Mouse (Mus musculus): ENCODE data around the gene Plbd2.

Plbd2 gene

DNA sequence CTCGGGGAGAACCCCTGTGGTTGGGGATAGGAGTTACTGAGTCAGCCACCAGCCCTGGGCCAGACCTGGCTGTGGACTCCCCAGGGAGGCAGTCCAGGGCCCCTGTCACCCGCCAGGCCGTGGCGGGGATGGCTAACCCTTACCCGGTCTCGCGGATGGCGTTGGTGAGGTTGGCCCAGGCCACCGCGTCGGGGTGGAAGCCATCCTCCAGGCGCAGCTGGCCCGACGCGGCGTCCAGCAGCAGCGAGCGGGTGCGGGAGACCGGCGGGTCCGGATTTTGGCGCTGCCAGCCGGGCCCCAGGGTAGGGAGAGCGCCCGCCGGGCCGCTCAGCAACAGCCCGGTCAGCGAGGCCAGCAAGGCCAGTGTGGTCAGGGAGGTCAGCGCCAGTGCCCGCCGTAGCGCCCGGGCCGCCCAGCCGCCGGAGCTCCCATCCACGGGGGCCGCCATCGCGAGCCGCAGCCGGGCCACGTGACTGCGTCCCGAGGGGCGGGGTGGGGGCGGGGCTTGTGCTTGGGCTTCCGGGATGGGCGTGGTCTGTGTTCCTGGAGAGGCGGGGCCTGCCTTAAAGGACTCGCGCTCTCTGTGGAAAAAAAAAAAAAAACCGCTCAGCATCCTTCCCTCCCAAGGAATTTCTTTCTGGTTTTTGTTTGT, at the start of gene Plbd2:
TSS of gene Plbd2 (minus strand) at position 482 of the 652 bp plus-strand sequence.
- DNase-seq (ENCODE audit: low spot score in 2 of 2) = peak in 1 of 2 experiments; percentile 70

DNA sequence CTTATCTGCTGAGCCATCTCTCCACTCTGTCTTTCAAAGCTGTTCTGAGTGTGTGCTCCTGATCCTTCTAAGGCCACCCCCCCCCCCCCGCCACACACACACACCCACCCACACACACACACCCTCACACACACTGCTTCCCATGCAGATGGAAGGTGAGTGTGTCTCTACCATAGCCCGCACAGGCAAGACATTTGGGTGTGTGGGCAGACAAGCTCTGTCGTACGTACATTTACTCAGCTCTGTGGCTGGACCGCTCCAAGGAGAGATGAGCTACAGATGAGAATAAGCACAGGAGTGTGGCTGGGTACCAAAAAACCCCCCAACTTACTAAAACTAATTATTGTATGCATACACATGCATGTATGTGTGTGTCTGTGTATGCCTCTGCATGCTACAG, 47.2 kb upstream of the Plbd2 start:
- no peak for DNase-seq (ENCODE audit: low spot score in 2 of 2)

DNA sequence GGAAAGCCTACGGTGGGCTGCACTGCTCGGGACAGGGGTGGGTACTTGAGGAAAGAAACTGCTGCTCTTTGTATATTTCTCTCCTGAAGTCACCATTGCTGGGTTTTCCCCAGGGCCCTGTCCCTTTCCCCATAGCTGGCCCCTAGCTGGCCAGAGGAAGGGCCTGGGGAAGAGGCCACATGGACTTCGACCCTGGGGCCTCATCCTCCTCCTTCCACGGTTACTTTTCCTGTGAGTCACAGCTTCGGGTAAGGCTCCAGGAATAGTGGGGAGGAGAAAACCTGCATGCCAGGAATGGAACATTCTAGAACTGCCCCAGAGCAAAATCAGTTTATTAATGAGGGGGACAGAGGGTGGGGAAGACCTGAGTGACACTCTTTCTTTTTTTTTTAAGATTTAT, 46.7 kb upstream of the Plbd2 start:
- DNase-seq (ENCODE audit: low spot score in 2 of 2) = no peak

DNA sequence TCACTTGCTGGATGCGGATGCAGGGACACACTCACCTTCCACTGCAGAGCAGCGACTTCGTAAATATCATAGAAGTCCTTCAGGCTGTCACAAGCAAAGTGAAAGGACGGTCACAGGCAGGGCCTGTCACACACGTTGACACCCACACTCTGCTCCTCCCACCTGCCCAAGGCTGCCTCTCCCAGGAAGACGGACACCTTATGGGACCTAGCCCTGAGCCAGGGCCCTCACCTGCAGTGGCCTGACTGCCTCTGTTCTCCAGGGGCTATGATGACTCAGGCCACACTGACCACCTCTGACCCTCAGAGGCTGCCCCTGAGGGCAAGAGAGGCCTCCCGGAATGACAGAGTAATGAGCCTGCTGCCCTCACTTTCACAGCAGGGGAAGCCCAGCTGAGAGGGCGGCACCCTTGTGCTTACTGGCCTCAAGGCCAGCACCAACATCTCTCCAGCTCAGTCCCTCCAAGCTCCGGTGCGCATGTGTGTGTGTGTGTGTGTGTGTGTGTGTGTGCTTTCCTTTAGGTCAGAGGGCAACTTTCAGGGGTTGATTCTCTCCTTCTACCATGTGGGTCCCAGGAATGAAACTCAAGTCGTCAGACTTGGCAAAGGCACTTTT, 44.9 kb upstream of the Plbd2 start:
- DNase-seq (ENCODE audit: low spot score in 2 of 2) = no peak

DNA sequence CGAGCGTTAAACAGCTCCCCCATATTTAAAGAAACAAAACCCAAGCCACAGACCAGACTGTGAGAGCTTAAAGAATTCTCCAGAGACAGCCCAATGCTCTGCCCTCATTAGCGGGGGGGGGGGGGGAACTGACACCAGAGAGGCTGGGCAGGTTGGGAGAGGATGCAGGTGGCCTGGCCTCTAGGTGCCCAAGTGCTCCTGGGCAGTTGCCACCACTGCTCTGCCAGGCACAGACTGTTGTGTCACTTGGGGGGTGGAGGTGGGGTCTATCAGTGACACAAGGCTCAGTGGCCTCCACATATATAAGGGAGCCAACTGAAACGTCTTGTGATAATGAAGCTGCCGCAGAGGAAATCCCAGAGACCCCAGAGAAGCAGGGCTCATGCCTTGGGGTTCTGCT, 33.2 kb upstream of the Plbd2 start:
- no peak for DNase-seq (ENCODE audit: low spot score in 2 of 2)

DNA sequence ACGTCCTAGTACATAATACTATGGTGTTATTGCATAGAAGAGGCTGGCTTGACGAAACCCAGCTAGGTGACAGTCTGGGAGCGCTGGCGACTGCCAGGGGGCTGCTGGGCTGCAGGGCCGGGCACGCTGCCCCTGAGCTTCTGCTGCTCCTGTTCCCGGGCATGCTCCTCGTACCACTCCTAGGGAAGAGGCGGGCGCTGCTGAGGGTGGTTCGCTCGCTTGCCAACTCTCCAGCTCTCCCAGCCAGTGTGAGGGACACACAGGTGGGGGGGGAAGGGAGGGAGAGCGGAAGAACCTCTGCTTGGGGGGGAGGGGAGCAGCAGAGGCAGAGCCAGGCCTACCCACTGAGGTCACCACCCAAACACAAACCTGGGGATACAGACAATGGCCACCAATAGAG, 32.6 kb upstream of the Plbd2 start:
- DNase-seq (ENCODE audit: low spot score in 2 of 2) = no peak

DNA sequence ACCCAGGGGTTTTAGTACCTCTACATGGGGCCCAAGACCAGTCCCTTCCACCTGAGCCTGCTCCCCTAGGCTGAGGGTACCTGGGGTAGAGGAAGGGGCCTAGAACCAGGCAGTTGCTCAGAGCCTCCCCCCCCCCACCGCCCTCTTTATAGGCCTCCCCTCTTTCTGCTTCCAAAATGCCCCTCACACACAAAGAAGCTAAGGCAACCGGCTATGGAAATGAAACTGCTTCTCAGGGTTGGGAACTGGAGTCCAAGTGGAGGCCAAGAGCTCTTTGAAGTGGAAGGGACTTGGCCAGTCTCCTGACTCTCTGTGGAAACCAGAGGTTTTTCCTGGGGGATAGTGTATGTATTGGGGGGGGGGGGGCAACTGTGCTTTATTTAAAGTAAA, 31.3 kb upstream of the Plbd2 start:
- DNase-seq (ENCODE audit: low spot score in 2 of 2) = no peak

DNA sequence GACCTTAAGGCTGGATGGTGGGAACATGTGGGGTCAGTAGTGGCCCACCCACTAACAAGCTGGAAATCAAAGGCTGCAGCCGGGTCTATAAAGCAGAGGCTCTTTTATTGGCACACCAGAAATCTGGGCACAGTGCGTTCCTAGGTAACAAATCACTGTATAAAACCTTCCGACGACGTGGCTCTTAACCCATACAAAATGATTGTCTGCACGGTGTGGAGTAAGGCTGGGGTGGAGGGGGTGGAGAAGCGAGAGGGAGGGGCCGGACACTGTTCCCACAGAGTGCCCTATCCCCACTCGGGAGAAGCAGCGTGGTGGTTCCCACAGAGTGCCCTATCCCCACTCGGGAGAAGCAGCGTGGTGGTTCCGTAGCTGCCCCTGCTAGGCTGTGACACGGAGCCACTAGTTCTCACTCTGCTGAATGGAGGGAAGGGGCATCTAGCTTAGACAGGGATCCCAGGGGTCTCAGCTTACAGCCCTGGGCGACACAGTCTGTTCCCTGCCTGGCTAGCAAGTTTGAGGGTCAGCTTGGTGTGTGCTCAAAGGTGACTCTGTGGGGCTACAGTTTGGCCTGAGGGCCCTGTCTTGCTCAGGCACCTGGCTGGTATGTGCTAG, 30.8 kb upstream of the Plbd2 start:
- no peak for DNase-seq (ENCODE audit: low spot score in 2 of 2)

DNA sequence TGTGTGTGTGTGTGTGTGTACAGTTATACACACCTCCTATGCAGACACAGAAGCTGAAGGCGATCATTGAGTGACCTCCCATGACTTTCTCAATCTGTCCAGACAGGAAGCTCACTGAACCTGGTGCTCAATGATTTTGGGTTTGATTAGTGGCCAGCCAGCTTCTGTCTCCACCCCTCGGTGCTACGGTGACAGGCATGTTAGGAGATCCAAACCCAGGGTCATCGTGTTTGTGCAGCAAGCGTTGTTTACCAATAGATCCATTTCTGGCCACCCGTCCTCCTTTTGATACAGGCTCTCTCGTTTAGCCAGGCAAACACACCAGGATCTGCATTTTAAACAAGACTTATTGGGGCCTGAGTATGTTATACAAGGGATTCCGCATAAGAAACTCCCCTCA, 28.2 kb upstream of the Plbd2 start:
- no peak for DNase-seq (ENCODE audit: low spot score in 2 of 2)

DNA sequence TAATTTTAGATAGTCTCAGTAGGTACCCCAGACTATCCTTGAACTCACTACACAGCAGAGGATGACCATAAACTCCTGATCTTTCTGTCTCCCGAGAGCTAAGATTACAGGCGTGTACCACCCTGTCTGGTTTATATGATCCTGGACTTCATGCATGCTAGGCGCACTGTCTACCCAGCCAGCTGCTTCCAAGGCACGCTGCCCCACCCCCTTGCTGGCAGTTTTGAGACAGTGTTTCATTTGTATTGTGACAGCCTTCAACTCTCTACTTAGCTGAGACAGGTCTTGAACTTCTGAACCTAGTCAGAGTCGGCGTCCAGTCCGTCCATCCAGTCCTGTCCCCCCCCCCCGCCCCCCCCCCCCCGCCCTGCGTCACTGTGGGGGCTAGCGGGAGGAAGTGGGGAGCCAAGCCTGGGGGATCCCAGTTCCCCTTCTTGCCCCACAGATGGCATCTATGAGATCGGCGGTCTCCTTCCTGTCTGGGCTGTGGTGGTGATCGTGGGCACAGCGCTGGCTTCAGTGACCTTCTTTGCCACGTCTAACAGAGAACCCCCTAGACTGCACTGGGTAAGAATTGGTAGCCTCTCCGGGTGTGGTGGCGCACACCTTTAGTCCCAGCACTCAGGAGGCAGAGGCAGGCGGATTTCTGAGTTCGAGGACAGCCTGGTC, 24.0 kb upstream of the Plbd2 start:
- no peak for DNase-seq (ENCODE audit: low spot score in 2 of 2)

DNA sequence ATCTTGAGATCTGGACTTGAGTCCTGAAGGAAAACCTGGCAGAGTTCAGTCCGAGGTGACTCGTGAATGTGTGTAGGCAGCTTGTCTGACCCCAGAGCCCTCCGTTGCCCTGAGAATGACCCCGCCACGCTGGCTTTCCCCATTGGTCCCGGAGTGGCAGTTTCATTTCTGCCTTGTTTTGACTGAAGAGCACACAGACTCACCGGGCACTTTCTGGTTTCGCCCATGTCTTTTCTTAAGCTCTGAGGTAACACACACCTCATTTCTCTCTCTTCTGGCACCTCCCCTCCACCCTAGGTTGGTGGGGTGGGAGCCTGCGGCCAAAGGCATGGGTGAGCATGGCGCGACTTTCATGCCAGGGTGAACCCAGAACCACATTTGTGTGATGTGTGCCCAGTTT, 22.9 kb upstream of the Plbd2 start:
- no peak for DNase-seq (ENCODE audit: low spot score in 2 of 2)

DNA sequence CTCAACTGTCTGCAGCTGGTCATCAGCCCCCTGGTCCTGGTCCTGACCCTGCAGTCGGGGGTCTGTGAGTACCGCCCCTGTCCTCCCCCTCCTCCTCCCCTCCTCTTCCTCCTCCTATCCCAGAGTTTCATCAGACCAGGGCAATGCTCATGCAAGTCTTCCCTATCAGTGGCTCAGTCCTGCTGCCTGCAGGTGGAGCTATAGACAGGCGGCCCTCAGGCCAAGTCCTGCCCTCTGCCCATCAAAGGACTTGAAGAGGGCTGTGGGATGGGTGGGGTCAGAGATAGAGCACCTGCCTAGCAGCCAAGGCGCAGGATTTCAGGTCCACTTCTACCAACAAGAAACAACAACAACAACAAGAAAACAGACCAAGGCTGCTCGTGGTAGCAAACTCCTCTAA, 22.3 kb upstream of the Plbd2 start:
- no peak for DNase-seq (ENCODE audit: low spot score in 2 of 2)

DNA sequence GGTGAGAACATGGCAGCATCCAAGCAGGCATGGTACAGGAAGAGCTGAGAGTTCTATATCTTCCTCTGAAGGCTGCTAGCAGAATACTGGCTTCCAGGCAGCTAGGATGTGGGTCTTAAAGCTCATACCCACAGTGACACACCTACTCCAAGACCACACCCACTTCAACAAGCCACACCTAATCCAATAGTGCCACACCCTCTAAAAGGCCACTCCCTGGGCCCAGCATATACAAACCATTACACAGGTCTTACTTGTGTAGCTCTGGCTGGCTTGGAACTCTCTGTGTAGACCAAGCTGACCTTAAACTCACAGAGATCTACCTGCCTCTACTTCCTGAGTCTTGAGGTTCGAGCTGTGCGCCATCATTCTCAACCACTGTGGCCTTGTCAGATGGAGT, 21.3 kb upstream of the Plbd2 start:
- DNase-seq (ENCODE audit: low spot score in 2 of 2) = no peak

DNA sequence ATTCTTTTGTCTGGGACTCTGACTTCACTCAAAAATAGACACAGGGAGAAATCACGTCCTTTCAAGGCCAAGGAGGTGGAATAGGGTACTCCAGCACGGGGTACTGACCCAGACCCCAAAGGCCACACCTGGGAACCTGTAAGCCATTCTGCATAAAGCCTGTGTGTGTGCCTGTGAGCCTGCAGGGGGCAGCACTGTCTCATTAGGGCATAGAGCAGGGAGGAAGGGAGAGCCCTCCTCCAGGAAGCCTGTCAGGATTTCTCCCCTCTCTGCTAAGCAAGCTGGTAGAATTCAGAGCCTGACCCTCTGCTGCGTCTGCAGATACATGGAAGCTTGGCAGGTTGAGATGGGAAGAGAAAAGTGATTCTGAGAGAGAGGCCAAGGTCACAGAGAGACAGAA, 19.2 kb upstream of the Plbd2 start:
- no peak for DNase-seq (ENCODE audit: low spot score in 2 of 2)

DNA sequence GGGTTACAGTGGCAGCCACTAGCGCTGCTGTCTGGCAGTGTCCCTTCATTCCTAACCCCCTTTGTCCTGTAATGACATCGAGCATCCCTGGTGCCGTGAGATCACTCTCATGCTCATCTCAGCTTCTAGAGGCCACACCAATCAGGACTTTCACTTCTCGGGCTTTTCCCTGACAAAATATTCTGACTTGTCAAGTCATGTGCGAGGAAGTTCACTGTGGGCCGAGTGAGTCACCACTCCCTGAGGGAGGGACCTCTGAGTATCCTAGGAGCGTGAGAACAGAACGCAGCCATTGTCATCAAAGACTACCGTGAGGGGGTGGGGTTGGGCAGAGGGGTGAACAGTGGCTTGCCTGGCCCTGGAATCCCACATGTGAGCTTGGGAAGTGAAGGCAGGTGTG, 14.1 kb upstream of the Plbd2 start:
- DNase-seq (ENCODE audit: low spot score in 2 of 2) = peak in 1 of 2 experiments; percentile 73

DNA sequence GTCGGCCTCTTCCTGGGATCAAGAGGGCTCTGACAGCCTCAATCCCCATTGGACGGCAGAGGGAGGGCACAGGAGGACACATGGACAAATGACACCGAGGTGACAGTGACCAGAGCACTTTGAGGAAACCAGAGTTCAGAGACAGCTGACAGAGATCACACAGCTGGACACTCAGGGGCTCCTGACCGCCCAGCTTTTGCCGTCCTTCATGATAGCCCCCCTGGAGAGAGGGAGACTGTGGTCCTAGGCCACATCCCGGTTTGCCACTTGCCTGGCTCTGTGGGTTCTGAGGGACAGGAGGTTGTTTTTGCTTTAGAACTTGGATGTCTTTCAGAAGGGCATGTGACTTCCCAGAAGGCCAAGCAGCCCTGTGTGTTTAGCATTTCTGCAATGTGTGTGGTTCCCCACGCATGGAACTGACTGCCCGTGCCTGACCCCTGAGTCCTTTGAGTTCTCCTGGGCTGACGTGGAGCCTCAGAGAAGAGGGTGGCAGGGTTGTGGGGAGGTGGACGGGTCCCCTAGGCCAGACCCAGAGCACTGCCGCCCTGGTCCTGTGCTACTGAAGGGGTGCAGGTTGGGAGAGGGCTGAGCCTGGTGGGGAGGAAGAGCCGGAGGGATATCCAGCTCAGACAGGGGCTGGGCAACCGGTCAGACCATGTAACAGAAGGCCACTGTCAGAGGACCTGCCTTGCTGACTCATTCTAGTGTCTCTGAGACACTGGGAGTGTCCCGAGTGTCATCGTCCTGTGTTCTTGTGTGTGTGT, 13.0 kb upstream of the Plbd2 start:
- DNase-seq (ENCODE audit: low spot score in 2 of 2) = no peak

DNA sequence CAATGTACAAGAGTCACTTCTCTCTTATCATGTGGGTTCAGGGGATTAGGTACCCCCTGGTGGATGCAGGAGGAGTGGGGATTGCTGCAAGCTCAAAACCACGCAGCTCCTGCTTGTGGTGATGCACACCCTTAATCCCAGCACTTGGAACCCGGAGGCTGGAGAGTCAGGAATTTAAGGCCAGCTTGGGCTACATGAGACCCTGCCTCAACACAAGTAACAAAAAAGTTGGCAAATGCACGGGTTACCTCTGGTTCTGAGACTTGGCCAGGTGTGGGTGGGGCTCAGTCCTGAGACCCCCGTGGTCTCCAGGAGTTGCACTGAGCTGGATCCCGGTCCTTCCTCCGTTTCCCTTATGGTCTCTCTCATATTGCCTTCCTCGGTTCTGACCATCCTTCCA, 12.0 kb upstream of the Plbd2 start:
- no peak for DNase-seq (ENCODE audit: low spot score in 2 of 2)

DNA sequence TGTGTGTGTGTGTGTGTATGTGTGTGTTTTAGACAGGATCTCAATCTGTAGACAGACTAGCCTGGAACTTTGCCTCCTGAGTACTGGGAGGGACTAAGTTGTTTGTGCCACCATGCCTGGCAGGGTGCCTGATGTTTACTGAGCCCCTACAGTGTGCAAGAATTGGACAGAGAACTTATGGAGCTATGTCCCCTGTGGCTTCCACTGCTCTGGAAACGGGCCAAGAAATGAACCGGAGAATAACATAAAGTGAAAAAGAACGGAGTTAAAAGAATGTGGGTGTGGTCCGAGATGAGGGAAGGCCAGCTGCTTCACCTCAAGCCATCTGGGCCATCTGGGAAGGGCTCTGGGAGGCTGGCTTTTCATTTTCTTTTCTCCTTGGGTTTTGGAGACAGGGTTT, 11.3 kb upstream of the Plbd2 start:
- DNase-seq (ENCODE audit: low spot score in 2 of 2) = no peak

DNA sequence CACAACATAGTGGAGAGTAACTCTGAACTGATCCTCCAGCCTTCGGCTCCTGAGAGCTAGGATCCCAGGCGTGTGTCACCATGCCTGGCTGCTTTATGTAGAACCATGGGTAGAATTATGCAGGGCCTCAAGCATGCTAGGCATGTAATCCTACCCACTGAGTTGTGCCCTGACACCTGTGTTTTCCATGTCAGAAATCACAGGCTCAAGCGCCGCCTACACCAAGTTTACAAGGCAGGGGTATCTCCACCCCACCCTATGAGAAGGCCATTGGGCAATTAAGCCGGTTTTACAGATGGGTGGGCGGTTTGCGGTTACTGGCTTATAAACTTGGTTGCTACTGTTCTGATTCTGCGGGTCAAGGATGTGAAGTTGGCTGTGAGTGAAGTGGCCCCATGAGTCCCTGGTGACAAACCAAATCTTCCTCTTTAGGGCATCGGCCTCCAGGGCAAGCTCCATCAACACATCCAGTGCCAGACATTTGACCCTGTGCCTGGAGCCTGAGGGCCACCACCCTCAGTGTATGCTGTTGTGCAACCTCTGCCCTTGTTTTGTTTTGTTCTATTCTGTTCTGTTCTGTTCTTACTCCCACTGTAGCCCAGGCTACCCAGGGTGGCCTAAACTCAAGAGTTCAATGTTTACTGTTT, 10.7 kb upstream of the Plbd2 start:
- no peak for DNase-seq (ENCODE audit: low spot score in 2 of 2)

DNA sequence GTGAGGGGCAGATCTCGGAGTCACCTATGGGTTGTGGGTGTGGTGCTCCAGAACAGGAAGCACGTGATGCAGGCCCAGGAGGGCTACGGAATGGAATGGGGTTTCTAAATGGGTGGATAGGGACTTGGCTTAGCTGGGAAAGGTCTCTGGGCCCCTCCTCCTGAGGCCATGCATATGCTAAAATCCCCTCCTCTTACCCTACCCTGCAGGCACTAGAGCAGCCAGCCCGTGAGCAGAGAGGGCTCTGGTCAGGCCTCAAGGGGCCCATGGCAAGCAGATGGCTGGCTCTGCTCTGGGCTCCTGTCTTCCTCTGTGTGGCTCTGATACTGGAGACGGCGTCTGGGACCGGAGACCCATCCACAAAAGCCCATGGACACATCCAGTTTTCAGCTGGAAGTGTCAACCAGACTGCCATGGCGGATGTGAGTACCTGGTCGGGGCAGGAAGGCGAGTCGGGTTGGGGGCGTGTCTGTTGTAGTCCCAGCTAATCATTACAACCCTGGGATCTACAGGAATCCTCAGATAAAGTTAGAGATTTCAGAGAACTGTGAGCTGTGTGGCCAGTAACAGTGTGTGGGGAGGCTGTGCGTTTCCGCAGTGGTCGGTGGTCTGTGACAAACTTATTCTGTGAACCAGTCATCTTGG, 9.6 kb upstream of the Plbd2 start:
- DNase-seq (ENCODE audit: low spot score in 2 of 2) = no peak

DNA sequence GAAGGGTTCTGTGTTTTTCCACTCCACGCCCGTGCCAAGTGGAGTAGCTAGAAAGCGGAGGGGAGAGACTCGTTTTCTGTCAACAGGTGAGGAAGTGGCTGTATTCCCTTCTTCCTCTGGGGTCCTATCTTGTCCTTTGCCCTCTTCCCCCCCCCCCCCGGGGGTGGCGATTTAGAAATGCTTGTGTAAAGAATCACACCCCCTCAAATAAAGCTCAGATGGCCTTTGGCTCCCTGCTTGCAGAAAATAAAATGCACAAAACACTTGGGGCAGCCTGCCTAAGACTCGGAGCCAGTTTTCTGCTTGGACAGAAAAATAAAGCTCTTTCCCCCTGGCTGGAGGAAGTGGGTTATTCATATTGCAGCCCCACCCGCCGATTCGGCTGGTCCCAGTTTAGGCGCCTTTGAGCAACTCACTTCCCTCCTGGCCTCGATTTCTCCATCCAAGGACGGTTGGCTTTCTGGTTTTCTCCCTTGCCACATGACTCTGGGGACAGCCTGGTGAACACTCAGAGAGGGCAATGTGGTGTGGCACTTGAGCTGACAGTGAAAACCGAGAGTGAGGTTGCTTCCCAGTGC, 8.3 kb upstream of the Plbd2 start:
- no peak for DNase-seq (ENCODE audit: low spot score in 2 of 2)

Data from urinary bladder, adult 18-20 months (tissue).